Mouse (Mus musculus) neural tube, postnatal 0 days (tissue): ENCODE measurements around the gene Klc3. TPM values are rescaled to one million over a fixed set of nuclear protein-coding genes. Genes with fewer than 3 reads are reported as not detected.

Source experiments
- microRNA counts: library from miRNA; unstranded; fragments of <30 nt; microRNA quantifications from one replicate; lab custom pipeline; 2015
- microRNA-seq: library from miRNA; unstranded; fragments of <30 nt; microRNA quantifications from one replicate; pipeline ENCODE4, GENCODE M21; 2016
- polyA plus RNA-seq: library from polyadenylated mRNA; unstranded; fragments of >200 nt; fragmentation: Nextera tagmentation; extraction: Ambion mirVana; gene quantifications from 2 replicates; pipeline ENCODE4 v1.2.1, GENCODE M21; 2015

Gene Klc3
- polyA plus RNA-seq: 1.0 and 1.9 TPM in 2 replicates

DNA sequence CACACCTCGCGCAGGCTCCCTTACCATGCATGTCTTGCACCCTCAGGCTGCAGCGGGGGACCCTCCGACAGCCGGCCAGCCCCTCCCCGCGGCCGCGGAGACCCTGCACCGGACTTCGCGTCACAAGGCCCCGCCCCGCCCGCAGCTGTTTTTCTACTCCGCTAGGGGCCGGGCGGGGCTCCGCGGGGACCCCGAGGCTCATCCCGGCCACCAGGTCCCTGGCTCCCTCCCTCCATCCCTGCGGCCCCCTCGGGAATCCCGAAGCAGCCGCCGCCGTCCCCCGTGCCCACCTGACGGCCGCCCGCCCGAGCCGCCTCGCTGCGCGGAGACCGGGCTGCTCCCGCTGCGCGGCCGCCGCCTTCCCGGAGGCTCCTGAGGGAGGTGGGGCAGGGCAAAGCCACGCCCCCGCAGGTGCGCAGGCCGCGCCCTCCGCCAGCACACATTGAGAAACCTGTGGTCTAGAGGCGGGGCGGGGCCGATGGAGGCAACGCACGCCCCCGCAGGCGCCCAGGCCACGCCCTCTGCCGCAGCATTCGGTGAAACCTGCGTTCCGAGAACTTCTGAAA is at the start of gene Klc3:
TSS of gene Klc3 (minus strand) at position 374 of the 566 bp plus-strand sequence.

DNA sequence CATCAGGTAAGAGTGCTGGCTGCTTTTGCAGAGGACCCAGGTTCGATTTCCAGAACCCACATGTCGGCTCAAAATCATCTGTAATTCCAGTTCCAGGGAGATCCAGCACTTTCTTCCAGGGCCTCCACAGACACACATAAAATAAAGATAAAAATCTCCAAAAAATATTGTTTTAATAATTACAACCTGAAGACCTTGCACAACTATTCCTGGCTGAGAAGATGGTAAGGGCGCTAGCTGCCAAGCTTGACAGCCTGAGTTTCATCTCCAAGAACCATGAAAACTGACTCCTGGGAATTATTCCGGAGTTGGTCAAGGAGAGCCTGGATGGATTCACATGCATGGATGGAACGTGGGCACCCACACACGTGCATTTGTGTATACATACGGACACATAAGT is 572 bp upstream of the Klc3 start, which contains the start of gene Ckm:
TSS of gene Ckm (plus strand) at position 301 of the 400 bp plus-strand sequence.

DNA sequence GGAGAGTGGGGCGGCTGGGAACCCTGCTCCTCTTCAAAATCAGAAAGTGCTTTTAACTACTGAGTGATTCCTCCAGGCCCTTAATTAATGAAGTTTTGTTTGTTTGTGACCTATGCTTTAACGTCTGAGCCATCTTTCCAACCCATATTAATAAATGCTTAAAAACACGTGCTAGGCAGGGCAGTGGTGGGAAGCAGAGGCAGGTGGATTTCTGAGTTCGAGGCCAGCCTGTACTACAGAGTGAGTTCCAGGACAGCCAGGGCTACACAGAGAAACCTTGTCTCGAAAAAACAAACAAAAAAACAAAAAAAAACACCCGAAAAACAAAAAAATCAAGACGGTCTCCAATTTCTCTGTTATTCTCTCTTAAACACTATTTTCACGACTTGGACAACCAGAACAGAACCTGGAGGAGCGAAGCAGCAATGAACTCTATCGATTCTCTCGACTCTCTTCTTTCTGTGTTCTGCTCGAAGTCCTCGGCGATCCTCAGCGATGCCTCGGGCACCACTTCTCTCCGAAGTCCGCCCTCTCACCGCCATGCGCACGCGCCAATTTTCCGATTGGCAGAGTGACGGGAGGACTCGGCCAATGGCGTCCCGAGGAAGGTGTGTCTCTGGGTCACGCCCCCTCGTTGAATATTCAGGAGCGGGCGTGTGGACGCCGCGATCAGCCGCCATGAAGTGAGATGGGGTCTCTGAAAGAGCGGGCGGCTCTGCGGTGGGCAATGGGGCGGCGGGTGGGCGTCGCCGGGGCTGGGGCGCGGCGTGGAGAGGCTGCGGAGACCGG is 22.3 kb downstream of the Klc3 start, which contains the start of gene Ercc2:
TSS of gene Ercc2 (plus strand) at position 634 of the 789 bp plus-strand sequence.

DNA sequence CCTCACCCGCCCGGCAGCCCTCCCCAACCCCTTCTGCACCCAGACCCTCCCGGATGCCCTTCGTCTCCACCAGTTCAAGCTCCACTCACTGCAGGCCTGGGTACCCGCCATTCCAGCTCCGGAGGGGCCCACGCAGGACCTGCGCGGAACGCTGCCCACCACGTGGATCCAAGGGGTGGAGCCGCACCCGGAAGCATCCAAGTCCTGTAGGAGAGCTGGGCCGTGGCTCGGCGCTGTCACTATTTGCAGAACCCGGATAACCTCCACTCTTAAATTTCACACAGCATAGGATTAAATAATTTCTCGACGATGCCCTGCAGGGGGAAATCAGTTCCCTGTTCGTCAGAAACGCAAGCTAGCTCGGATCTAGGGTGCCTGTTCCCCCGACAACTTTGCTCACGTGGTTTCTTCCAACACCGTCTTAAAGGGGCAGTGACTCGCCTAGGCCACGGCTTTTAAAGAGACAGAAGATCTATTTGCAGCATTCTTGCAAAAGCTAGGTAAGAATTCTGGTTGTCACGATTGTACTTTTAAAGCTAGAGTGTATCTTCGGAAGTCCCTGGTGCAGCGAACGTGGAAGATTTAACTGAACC is 44.5 kb downstream of the Klc3 start, which contains the start of the genes Cd3eap and Ppp1r13l:
TSS of gene Cd3eap (minus strand) at position 185 of the 593 bp plus-strand sequence.
TSS of gene Ppp1r13l (plus strand) at position 451 of the 593 bp plus-strand sequence.

MicroRNA genes within 50 kb of the gene (microRNA counts, 519-probe panel; counts per million panel counts)
- 40.5 counts per million for microRNA mmu-miR-343 (lab: Ali Mortazavi, UCI)

Small RNA genes within 50 kb of the gene (microRNA-seq; reads per million reads assigned to microRNA genes)
- not detected for gene Mir343

Other genes with a start within 250 kb of the Klc3 start
- 0.84 and 1.1 TPM in 2 replicates for gene Gipr, start 238.0 kb downstream of the Klc3 start, polyA plus RNA-seq
- 26.8 and 28.3 TPM in 2 replicates for gene Eml2, start 227.7 kb downstream of the Klc3 start, polyA plus RNA-seq
- 5.1 and 5.6 TPM in 2 replicates for gene Gpr4, start 191.6 kb downstream of the Klc3 start, polyA plus RNA-seq
- gene Opa3, start 175.8 kb downstream of the Klc3 start, polyA plus RNA-seq: 33.3 and 38.2 TPM in 2 replicates
- 31.8 and 36.1 TPM in 2 replicates for gene Vasp, start 132.3 kb downstream of the Klc3 start, polyA plus RNA-seq
- 1.1 and 2.7 TPM in 2 replicates for gene Ppm1n, start 124.0 kb downstream of the Klc3 start, polyA plus RNA-seq
- 119 and 126 TPM in 2 replicates for gene Rtn2, start 121.5 kb downstream of the Klc3 start, polyA plus RNA-seq
- gene Fosb, start 94.1 kb downstream of the Klc3 start, polyA plus RNA-seq: 0.13 and 0.23 TPM in 2 replicates
- gene Ercc1, start 59.3 kb downstream of the Klc3 start, polyA plus RNA-seq: 72.6 and 76.5 TPM in 2 replicates
- 19.8 and 23.3 TPM in 2 replicates for gene Cd3eap, start 44.6 kb downstream of the Klc3 start, polyA plus RNA-seq
- gene Ppp1r13l, start 44.4 kb downstream of the Klc3 start, polyA plus RNA-seq: 1.0 and 1.2 TPM in 2 replicates
- 13.1 and 15.2 TPM in 2 replicates for gene Ercc2, start 22.1 kb downstream of the Klc3 start, polyA plus RNA-seq
- 5.1 and 5.3 TPM in 2 replicates for gene Ckm, start 672 bp upstream of the Klc3 start, polyA plus RNA-seq
- gene Mark4, start 54.7 kb upstream of the Klc3 start, polyA plus RNA-seq: 20.9 and 23.9 TPM in 2 replicates
- gene Exoc3l2, start 59.2 kb upstream of the Klc3 start, polyA plus RNA-seq: 3.6 and 3.9 TPM in 2 replicates
- gene Bloc1s3, start 104.3 kb upstream of the Klc3 start, polyA plus RNA-seq: 4.4 and 5.5 TPM in 2 replicates
- 36.9 and 39.7 TPM in 2 replicates for gene Trappc6a, start 104.3 kb upstream of the Klc3 start, polyA plus RNA-seq
- gene Nkpd1, start 113.7 kb upstream of the Klc3 start, polyA plus RNA-seq: 1.4 and 2.5 TPM in 2 replicates
- gene Ppp1r37, start 159.0 kb upstream of the Klc3 start, polyA plus RNA-seq: 40.4 and 42.7 TPM in 2 replicates
- 0.15 TPM in 1 of 2 replicates, not detected in the other for gene Zfp296, start 173.2 kb upstream of the Klc3 start, polyA plus RNA-seq
- 160 and 163 TPM in 2 replicates for gene Gemin7, start 173.5 kb upstream of the Klc3 start, polyA plus RNA-seq
- 58.6 and 67.4 TPM in 2 replicates for gene Clasrp, start 200.4 kb upstream of the Klc3 start, polyA plus RNA-seq
- gene Relb, start 225.3 kb upstream of the Klc3 start, polyA plus RNA-seq: 8.2 and 9.2 TPM in 2 replicates